Mouse (Mus musculus): ENCODE data around the gene Calhm2.

GRCm38 (mm10) chr19:47152062-47152369, 13.9 kb upstream of the Calhm2 start:
- TF ChIP-seq GATA1 (IDR thresholded peaks at IDR 0.05; ENCODE audit: low read length) = no peak
- no peak for TF ChIP-seq TAL1 (IDR thresholded peaks at IDR 0.05; ENCODE audit: low read length)

Measured in erythroblast, embryonic 14.5 days (primary cell).